Mouse (Mus musculus): ENCODE measurements around the gene Rnf148.

Gene Rnf148

GRCm38 (mm10) chr6:23655036-23655435 is at the start of gene Rnf148:
TSS of gene Rnf148 (minus strand) at chr6:23655136.
- DNase-seq (ENCODE audit: low spot score) = no peak

DNA sequence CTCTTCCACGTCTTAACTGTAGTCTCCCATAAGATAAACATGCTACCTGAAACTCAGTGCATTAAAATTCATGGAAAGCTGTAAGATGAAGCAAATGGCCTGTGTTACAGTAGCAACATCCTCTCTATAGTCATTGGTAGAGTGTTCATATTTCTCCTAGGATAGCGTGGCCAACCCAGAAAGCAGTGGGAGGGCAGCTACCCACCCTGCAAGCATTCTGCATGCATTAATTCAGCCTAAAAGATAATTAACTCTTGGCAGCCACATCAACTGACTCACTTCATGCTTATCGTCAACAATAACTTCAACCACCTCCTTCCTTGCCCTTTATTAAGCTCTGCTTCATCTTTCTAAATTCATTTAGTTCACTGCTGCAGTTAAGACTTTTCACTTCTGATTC is 45.9 kb upstream of the Rnf148 start:
- no peak for DNase-seq (ENCODE audit: low spot score)

DNA sequence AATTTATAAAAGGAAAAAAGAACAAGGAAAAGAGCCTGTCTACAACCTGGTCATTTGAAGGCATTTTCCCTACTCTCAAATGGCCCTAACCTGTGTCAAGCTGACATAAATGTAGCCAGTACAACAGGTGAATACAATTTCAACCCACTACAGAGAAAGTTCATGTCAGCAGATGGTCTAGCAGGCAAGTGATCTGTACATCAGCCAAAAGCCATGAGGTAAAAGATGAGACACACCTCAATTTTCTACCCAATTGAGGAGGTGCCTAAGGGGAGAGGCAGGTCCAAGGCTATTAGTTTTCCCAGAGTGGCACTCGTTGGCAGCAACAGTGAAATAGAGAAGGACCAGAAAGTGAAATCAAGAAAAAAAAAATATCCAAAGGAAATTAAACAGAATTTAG is 23.2 kb upstream of the Rnf148 start:
- no peak for DNase-seq (ENCODE audit: low spot score)

DNA sequence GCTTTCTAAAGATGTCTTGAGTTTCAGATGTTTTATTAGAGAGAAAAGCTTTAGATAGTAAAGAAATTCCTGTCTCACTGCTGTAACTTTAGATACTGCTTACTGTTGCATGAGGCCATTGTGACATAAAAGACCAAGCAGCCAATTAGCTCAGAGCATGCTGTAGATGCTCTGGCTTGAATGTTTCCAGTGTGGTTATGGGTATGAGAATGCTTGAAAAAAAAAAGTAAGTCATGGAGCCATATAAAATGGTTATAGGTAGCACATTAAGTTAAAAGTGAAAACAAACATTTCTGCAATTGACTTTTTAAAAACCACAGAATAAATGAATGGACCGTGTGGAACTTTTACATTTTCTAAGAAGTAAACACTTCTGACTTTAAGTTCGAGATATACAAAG is 4.7 kb downstream of the Rnf148 start, which contains the start of gene Rnf133:
Gene Rnf133, minus strand, starts transcription at position 101 of the 400 bp plus-strand sequence.
- DNase-seq (ENCODE audit: low spot score) = no peak

DNA sequence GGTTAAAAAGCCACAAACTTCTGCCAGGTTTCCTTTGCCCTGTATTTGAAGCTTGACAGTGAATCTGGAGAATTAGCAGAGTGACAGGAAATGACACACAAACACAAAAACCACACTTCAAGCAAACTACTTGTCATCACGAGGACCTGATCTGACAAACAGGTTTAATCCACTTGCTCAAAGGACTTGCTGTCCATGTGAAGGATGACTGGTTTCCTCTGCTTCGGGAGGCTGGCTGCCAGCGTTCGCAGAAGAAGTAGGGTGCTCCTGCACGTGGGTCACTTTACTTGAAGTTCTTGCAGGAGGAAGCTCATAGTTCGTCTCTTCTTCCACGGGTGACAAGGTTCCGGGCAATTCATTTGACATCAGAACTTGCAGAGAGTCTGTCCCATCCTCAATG is 6.2 kb downstream of the Rnf148 start:
- no peak for DNase-seq (ENCODE audit: low spot score)

GRCm38 (mm10) chr6:23647627-23648247 is 7.2 kb downstream of the Rnf148 start:
- peak; percentile 31 for DNase-seq (ENCODE audit: low spot score)

- DNase-seq (ENCODE audit: low spot score) = peak; percentile 10
Observed at GRCm38 (mm10) chr6:23637081-23637480, 17.9 kb downstream of the Rnf148 start.

DNA sequence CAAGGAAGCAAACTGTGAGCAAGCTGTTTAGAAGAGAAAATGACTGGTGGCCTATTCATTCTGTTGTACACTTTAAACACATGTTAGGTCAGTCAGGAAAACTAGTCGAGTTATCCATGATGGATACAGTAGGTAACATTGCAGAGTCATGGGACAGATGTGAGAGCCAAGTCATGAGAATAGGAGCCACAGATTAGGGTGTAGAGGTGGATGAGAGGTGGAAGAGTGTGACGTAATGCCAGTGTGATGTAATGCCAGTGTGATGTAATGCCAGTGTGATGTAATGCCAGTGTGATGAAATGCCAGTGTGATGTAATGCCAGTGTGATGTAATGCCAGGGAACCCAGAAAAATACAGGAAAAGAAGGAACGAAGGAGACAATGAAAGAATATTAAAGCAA is 19.7 kb downstream of the Rnf148 start:
- DNase-seq (ENCODE audit: low spot score) = no peak

DNA sequence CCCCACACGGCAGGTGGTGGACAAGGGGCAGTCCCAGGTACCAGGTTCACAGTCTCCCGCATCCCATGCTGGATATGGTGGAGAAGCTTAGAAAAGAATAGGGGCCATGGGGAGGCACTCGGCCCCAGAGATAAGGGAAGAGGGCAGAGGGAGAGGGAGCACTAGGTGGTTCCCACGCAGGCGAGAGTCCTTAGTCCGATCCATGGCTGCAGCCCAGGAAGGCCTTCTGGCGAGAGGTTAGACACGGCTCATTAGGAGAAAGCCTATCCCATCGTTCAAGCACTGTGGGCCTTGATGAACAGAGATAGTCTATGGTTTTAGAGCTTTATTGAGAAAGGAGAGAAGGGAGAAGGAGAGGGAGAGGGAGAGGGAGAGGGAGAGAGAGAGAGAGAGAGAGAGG is 20.9 kb downstream of the Rnf148 start:
- no peak for DNase-seq (ENCODE audit: low spot score)

GRCm38 (mm10) chr6:23630465-23630864 is 24.5 kb downstream of the Rnf148 start:
- DNase-seq (ENCODE audit: low spot score) = no peak

Data from urinary bladder, postnatal 14 days (tissue).